Mouse (Mus musculus): Measurements from ENCODE around the gene Wipi2.

DNA sequence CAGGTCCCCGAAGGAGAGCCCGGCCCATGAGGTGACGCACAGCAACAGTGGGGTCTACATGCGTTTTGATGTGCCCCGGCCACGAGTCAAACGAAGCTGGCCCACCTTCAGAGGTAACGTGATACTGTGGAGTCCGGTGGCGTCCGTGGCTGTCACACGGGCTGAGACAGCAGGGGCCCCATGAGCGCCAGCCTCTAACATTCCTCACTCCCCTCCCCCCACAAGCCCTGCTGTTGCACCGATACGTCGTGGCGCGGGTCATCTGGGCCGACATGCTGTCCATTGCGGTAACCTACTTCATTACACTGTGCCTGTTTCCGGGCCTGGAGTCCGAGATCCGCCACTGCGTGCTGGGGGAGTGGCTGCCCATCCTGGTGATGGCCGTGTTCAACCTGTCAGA is 91.0 kb downstream of the Wipi2 start:
- TF ChIP-seq CTCF (IDR thresholded peaks at IDR 0.05; ENCODE audit: borderline replicate concordance, control insufficient read depth, extremely low read depth, insufficient read depth, low read length, poor library complexity) (no peak), POLR2A (IDR thresholded peaks at IDR 0.05; ENCODE audit: control insufficient read depth, extremely low read depth, insufficient read depth, low read length, poor library complexity) (no peak)

Measured in thymus, adult 2 months (tissue).